Comparison of ENCODE assay signal across 13 mouse cellular contexts in genomic region chr8:79515282-79515783, GRCm38 (mm10).
"Had no signal": no experiment of that assay in that cellular context is flagged by ENCODE, and none has a peak within 500 bp of the region (broad histone marks: within the 10 kb centered on the region; RNA-seq: fewer than 3 reads in every experiment).

No protein-coding gene starts in this region.

- ATAC-seq: lung, postnatal 0 days had no signal

- DNase-seq: kidney, adult 11 months; kidney, adult 9 months; kidney, postnatal 36 days; lung, adult 2 months; lung, postnatal 36 days; midbrain, embryonic 14.5 days; thymus, adult 18-20 months; thymus, postnatal 14 days had no signal

- H3K4me3 ChIP-seq: limb, embryonic 10.5 days; liver, embryonic 15.5 days; neural tube, embryonic 12.5 days had no signal

- H3K27ac ChIP-seq: kidney, postnatal 0 days; limb, embryonic 10.5 days; liver, embryonic 15.5 days; neural tube, embryonic 12.5 days had no signal
